Mouse (Mus musculus): ENCODE results near the gene Zfhx3.
A peak's percentile ranks its signal among the peaks of the same experiment; 100 is the strongest.

Zfhx3 gene

DNA sequence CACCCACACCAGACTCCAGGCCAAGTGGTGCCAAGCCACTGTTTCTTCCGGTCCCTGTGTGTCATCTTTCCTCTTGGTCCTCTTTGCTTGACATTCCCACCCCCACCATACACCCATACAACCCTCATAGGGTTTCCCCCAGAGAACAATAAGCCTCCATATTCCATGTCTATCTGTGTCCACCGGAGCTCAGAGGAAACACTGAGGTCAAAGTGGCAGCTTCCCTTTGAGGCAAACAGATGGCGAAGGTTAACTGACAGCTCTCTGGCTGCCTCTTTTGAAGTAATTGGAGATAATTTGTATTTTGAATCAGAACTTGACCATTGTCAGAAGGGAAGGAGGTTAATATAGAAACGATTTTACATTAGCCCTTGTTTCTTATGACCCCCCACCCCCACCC is 292.0 kb downstream of the Zfhx3 start:
- no peak for DNase-seq (ENCODE audit: extremely low spot score, low read depth, low spot score)

DNA sequence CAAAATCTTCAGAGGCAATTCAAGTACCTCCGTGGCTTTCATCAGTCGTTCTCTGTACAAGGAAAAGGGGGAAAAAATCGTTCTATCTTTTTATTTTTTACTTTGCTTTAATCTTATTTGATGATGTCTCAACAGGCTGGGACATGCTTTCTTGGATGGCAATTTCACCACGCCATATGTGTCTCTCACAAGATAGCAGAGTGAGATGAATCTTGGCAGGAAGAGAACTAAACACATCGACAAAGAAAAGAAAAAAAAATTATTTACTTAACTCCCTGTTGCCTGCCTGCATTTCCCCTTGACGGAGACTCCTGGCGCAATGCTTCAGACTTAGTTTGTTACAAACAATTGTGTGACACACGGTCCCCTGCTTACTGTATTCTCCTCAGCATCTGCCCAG is 294.3 kb downstream of the Zfhx3 start:
- no peak for DNase-seq (ENCODE audit: extremely low spot score, low read depth, low spot score)

DNA sequence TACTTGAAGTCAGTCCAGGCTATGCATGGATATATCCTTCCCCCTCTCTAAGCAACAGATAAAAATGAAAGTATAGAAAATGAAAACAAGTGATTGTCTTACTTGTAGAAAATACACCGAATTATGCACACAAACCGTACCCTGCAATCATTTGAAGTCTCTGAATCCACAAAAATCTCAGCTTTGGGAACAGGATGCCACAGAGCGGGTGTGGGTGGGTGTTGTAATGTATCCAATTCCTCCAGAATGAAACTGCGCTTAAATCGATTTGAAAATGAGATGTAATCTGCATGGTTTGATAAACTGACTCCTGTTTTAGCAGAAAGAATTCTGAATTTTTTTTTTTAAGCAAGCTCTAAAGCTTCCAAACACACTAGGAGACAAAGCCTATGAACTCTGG is 297.1 kb downstream of the Zfhx3 start:
- DNase-seq (ENCODE audit: extremely low spot score, low read depth, low spot score): no peak

DNA sequence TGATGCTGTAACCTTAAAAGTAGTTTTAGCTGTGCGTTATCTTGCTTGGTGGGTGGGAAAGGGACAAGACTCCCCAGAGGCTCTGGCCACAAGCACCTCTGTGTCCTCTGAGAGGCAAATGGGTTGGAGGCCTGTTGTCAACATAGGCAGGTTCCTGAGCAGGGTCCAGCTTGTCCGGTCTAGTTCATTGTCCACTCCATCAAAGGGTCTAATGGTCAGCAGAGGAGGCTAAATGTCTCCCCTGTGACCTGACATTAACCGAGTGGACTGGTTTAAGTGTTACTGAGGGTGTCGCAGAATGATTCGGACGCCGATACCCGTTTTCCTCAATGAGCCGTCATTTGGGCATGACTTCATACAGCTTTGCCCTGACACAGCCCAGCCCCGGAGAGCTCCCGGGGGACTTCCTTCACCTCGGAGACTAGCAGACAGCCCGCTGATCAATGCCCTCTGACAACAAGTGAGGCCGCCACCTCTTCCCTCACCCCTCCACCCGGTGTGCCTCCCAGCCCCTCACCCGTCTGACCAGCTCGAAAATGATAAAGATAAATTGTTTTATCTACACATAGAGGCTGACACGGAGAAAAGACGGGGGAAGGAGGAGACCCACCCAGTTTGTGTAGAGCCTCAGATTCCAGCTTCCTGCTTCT is 298.7 kb downstream of the Zfhx3 start:
- DNase-seq (ENCODE audit: extremely low spot score, low read depth, low spot score): no peak

DNA sequence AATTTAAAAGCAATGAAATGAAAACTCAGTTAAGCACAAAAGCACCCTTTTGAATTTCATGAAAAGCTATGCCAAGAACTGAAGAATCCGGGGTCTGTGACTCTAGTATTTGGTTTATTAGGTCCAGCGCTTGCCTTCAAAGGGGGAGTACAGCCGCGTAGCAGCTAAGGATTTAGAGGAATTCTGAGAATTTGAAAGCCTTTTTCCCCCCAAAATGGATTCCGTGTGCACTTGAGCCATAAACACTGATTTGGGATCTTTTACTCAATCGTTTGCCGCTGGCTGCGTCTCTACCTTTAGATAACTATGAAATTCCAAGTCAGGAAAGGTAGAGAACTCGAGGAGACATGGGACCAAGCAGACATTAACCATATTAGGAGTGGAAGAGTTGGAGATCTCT is 300.8 kb downstream of the Zfhx3 start:
- DNase-seq (ENCODE audit: extremely low spot score, low read depth, low spot score): peak; percentile 62

DNA sequence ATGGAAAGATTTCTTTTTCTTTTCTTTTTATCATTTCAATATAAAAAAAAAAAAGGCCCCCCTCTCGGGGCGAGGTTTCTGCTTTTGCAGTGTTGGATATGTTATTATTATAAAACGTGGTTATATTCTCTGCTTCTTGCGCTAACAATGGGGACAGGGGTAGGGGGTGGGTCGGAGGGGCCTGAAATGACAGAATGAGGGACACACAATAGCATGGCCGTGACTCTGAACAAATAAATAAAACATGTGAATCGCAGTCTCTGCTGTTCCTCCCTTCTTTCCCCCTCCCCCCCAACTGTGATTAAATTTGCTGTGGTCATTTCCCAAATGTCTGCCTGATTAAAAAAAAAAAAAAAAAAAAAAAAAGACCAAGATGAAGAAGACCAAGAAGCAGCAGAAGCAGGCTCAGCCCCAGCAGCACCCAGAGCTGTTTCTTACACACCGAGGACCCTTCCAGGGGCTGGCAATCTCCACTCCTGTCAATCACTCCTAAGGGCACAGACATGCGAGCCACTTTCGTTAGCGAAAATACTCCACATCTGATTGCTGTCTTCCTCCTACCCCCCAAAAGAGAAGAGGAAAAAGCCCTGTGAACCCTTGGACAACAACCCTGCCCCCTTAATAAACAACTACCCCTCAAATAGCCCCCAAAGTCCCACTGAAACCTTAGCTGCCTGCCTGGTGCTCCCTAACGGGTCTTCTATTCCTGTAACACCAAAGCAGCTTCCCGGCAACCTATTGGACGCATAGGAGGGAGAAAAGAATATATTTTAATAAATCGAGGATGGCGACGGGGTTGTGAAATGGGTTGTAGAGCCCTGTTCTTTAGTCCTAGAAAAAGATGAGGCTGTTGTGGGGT is 302.4 kb downstream of the Zfhx3 start:
- no peak for DNase-seq (ENCODE audit: extremely low spot score, low read depth, low spot score)

DNA sequence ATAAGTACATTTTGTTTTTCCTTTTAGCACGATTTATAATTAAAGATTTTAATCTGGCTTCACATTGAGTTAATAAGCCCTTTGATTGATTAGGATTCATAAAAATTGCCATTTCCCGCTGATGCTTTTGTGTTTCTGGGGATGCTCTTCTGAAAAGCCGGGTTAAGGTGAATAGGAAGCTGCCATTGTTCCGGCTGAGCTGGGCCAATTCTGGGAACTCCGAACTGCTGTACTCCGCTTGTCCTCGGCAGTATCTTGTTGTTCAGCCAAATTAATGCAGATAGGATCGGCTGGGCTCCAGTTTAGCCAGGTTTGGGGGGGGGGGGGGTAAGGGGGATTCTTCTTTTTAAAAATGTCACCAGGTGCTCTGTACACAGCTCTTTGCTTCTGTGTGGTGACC is 303.1 kb downstream of the Zfhx3 start:
- DNase-seq (ENCODE audit: extremely low spot score, low read depth, low spot score): no peak

DNA sequence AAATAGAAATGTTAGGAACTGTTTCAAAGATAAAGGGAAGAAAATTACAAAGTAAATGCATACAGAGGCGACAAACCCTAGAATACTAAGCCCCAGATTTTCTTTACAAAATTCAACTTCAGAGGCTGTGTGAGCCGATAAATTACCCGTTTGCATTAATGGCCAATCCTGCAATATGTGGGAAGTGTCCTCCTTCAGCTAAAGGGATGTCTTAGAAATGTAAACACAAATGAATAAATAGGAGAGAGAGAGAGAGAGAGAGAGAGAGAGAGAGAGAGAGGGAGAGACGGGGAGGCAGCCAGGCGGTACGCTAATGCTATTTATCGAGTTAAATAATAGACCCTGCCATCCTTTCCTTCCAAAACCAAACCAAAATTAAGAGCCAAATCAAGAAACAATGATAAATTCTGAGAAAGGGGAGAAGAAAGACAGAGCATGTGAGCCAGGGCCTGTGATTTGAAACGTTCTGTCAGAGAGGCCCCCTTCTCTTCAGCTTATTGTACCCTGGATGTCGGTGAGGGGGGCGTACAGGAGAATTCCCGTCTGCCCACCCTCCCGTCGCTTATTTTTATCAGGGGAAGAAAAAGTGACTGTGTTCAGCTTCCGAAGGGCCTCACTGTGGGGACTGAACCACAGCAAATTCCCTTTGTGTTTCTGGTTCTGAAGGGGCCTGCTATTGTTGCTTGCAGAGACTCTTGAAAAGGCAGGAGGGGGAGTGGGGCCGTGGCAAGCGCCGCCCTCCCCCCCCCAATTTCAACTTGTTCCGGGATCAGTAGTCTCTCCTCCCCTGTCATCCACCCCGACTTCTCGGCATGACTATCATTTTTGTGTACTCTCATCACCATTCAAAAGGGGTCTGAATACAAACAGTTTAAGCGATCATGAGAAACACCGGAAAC is 303.8 kb downstream of the Zfhx3 start:
- no peak for DNase-seq (ENCODE audit: extremely low spot score, low read depth, low spot score)

DNA sequence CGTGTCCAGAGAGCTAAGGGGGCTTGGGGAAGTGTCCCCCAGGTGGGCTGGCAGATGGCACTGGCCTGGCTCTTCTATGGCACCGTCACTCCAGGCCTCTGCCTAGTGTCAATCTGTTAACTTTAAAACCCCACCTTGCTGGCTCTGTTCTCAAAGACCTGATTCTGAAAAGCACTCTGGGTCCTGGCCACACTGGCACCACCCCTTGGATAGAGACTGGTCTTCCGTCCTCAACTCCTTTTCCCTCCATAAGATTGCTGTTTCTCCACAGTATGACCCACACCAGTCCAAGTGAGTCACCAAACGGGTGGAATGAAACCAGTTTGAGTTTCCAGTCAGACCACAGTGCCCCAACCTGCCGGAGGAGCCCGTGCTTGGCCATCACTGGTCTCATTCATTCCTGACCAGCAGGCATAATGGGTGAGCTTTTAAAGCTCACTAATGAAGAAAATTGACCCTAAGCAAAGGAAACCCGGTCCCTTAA is 304.5 kb downstream of the Zfhx3 start:
- no peak for DNase-seq (ENCODE audit: extremely low spot score, low read depth, low spot score)

DNA sequence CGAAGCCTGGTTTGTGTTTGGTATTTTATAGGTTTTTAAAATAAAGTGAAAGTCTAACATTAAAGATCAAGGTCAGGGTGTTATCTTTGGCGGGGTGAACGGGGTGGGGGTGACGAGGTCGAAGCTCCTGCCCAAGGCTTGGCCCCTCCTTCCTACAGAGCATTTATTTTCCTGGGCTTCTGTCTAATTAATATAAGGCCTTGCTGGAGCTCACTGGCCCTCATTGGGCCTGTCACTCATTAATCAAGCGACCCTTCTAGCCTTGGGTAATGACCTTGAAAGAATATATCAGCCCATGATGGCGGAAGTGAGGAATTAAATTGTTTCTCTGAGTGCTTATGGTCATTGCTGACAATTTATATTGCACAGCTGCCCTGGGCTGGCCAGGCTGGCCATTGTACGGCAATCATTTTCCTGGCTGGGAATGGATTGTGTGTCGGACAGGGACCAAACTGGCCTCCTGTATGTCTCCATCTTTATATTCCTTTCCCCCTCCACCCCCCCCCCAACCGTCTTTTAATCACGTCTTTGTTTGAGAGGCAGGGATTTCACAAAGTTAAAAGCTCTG is 322.2 kb downstream of the Zfhx3 start:
- DNase-seq (ENCODE audit: extremely low spot score, low read depth, low spot score): peak; percentile 26

DNA sequence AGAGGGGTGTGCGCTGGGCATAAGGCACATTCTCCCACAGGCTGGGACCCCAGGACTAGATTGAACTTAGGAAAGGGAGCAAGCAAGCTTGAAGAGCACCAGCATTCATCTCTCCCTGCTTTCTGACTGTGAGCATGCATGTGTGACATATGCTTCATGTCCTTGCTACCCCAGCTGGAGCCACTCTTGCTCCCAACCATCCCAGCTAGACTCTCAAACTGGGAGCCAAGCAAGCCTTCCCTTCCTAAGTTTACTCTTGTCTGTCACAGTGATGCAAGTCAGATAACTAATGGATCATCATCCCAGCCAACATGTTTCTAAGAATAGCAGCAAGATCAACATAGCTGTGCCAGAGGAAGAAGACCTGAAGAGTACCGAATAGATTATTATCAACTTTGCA is 335.5 kb downstream of the Zfhx3 start:
- no peak for DNase-seq (ENCODE audit: extremely low spot score, low read depth, low spot score)

DNA sequence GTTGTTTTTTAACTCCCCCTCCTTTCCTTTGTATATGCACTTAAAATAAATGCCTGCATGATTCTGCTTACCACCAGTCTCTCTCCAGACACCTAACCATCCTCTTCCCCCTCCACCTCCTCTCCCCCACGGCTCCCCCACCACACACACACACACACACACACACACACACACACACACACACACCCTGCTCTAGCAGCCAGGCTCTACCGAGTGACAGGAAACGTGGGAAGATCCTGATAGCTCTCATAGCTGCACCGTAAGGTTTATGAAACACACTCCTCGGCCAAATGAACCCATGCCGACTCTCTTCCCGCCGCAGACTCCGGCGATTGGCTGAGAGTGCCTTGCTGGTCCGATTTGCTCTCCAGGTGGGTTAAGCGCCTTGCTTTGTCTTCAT is 339.5 kb downstream of the Zfhx3 start:
- no peak for DNase-seq (ENCODE audit: extremely low spot score, low read depth, low spot score)

DNA sequence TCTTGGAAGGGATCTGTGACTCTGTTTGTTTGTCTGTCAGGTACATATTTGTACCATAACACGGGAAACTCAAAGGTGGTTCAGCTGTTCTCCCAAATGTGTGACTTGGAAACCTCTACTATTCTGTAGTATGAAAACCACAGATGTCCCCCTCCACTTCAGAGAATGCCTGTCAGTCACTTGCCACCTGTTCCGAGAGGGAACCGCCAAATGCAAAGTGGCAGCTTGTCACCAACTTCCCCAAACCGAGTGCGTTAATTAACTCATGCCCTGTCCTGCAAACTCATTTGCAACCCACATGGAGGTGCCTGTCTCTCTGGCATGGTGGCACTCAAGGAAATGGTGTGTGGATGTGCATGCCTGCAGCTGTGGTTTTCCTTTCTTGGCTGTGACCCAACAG is 343.7 kb downstream of the Zfhx3 start:
- DNase-seq (ENCODE audit: extremely low spot score, low read depth, low spot score): no peak

DNA sequence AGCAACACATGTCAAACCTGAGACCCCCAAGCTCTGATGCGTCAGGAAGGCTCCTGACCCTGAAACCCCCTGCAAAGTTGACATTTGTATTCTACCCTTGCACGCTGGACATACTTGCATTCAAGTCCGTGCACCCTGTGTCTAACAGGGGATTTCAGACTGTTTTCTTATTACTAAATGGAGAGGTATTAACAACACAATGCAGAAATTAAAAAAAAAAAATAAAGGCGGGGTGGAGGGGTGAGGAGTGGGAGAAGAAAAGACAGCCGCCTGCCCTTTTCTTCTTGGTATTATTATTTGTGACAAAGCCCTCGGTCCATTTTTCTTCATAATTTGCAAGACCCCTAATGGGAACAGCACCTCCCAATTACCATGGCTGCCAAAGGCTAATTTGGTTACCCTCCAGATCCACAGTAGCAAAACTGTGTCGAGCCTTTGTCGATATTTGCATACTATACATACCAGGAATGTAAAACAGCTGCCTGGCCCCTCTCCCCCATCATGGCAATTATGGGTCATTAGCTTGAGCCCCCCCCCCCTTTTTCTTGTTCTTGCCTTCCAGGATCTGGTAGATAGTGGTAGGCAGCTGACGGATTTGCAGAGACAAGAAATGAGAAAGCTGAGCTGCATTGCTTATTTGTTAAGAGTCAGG is 358.6 kb downstream of the Zfhx3 start:
- DNase-seq (ENCODE audit: extremely low spot score, low read depth, low spot score): no peak

DNA sequence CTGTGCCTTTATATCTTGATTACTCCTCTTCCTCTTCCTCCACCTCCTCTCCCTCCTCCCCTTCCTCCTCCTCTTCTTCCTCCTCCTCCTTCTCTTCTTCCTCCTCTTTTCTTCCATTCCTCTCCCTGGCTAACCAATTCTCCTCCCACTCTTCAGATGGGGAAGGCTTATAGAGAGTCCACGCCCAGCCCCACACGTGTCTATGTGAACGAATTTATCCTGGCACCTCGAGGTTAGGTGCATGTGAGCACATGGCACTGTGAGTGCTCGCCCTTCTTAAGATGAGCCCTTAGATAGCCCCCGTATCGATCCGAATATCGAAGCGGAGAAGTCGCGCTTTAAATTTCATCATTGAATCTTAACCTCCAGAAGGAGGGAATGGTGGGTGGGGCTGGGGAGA is 359.2 kb downstream of the Zfhx3 start:
- DNase-seq (ENCODE audit: extremely low spot score, low read depth, low spot score): no peak

DNA sequence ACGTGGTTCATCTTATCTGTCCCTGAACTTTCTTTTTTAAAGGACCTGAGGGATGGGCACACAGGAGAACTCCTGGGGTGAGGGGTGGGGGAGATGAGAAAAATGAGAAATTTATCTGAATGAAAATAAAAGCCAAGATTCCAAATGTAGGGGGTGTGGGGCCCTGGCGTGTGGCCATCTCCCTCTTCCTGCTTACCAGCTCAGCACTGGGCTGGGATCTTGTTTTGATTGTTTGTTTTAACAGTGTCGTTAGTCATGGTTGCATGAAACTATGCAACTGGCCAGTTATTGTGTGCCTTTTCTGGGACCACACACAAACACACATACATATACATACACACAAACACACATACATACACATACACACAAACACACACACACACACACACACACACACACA is 362.9 kb downstream of the Zfhx3 start:
- no peak for DNase-seq (ENCODE audit: extremely low spot score, low read depth, low spot score)

DNA sequence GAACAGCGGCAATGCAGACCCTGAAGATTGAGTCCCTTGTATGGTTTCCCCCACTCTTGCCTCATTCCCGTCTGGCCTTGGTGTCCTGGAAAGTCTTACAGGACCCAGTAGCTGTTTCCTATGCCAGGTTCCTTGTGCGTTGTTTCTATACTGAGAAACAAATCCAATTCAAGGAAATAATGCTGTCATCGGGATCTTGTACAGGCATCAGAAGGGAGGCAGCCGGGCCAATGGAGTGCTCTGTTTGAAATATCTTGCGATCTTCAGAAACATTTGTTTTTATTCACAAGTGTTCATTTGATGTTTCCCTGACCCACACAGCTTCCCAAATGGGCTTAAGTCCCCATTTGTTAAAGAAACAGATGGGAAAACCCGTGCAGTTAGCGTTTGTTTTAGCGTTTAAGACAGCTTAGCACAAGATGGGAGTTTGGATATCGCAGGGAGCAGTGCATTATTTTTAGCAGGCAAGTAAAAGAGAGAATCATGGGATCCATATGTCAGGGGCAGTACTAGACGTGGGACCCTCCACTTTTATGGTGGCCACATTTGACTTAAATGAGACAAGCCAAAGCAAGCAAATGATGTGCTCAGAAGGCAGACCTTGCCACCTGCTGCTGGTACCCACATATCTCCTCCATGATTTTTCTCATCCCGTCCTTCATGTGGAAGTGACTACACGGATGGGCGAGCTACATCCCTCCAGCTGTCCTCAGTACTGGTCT is 367.2 kb downstream of the Zfhx3 start:
- no peak for DNase-seq (ENCODE audit: extremely low spot score, low read depth, low spot score)

DNA sequence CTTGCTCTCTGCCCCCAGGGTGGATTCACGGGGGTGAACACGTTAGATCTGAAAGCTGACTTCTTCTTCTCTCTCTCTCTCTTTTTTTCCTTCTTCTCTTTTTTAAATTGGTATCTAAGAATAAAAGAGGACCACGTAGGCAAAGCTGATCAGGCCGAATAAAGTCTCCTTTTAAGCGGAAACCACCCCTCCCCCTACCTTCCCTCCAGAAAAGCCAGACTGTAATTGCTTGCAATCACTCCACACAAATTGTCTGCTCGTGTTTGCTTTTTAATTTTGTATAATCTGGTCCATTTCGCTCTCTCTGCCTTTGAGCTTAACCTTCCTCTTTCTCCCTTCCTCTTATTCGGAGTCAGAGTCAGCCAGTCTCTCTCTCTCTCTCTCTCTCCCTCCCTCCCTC is 372.6 kb downstream of the Zfhx3 start:
- DNase-seq (ENCODE audit: extremely low spot score, low read depth, low spot score): no peak

DNA sequence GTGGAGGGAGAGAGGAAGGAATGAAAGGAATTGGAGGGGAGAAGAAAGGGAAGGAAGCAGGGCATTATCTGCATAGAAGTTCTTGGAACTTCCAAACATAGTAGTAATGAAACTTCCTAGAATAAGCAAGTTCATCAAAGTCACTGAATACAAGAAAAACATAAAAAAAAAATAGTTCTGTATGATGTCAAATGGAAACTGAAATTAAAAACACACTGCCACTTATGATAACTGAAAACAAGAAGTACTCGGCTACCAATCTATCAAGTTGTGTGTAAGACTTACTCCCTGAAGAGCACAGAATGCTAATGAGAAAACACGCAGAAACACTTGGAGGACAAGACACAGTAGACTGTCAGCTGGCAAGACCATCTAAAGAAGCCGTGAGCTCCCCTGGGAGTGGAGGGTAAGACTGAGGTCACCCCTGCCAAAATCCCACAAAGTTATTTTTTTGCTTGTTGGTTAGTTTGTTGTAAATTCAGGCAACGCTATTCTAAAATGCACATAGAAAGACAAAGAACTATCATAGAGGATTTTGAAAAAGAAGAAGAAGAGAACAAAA is 375.2 kb downstream of the Zfhx3 start:
- DNase-seq (ENCODE audit: extremely low spot score, low read depth, low spot score): no peak

DNA sequence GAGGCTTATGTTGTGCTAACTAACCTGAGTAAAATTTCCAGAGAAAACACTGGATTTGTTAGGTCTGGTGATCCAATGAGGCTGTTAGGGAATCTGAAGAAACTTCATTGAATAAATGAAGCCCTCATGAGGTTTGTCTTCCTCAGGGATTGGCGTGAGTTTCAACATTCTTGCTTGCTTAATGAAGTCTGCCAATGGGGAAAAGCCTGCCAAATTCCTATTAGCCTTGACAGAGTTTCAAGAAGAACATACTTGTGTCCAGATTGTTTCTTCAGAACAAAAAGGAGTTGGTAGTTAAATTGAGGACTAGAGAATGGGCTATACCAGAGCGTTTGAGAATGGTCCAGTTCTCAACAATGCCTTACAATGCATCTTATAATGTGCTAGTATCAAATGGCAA is 385.3 kb downstream of the Zfhx3 start:
- no peak for DNase-seq (ENCODE audit: extremely low spot score, low read depth, low spot score)
